Mouse (Mus musculus): ENCODE measurements around the gene Anapc16. TPM values are rescaled to one million over a fixed set of nuclear protein-coding genes. Genes with fewer than 3 reads are reported as not detected.
A peak's percentile ranks its signal among the peaks of the same experiment; 100 is the strongest.

Gene Anapc16
- polyA plus RNA-seq, 1 experiment from 2014 or later: 109 TPM

- Histone ChIP-seq H3K9ac (no peak overlapping the region), H3K27me3 (no peaks in the 10 kb centered on the region), H3K4me3 (no peak overlapping the region), H3K27ac (peak overlapping the region; percentile 65), H3K4me2 (peak overlapping the region; percentile 17), H3K4me1 (peaks cover 42% of the 10 kb centered on the region), H3K36me3 (no peaks in the 10 kb centered on the region), H3K9me3 (no peaks in the 10 kb centered on the region)
- WGBS: 16% methylated on average over 11 of the region's 11 CpGs
- ATAC-seq (ENCODE audit: borderline replicate concordance, extremely low read depth, low FRiP score, low TSS enrichment): peak; percentile 64; the same call in 1 of the 2 replicates
Measured at GRCm38 (mm10) chr10:59978873-59979743, 23.8 kb downstream of the Anapc16 start.

GRCm38 (mm10) chr10:59978401-59978800 lies 24.5 kb downstream of the Anapc16 start:
- 53% methylated on average over 2 of the region's 2 CpGs for WGBS
- peaks cover 49% of the 10 kb centered on the region for H3K4me1 ChIP-seq
- peak overlapping the region; percentile 17; the same call in 1 of the 2 replicates for H3K4me2 ChIP-seq
- H3K9ac ChIP-seq: no peak overlapping the region
- H3K27me3 ChIP-seq: no peaks in the 10 kb centered on the region
- no peak for ATAC-seq (ENCODE audit: borderline replicate concordance, extremely low read depth, low FRiP score, low TSS enrichment)
- H3K36me3 ChIP-seq: no peaks in the 10 kb centered on the region
- peak overlapping the region; percentile 65 for H3K27ac ChIP-seq
- H3K4me3 ChIP-seq: no peak overlapping the region
- no peaks in the 10 kb centered on the region for H3K9me3 ChIP-seq

- Histone ChIP-seq H3K4me2 (no peak overlapping the region), H3K27me3 (no peaks in the 10 kb centered on the region), H3K9ac (no peak overlapping the region), H3K9me3 (no peaks in the 10 kb centered on the region), H3K36me3 (no peaks in the 10 kb centered on the region), H3K27ac (peak overlapping the region; percentile 65), H3K4me1 (peaks cover 54% of the 10 kb centered on the region), H3K4me3 (no peak overlapping the region)
- no peak for ATAC-seq (ENCODE audit: borderline replicate concordance, extremely low read depth, low FRiP score, low TSS enrichment)
- WGBS: 92% methylated on average over 5 of the region's 5 CpGs
Measured at GRCm38 (mm10) chr10:59977715-59978343, 25.1 kb downstream of the Anapc16 start.

- no peak overlapping the region for H3K4me2 ChIP-seq
- no peaks in the 10 kb centered on the region for H3K36me3 ChIP-seq
- ATAC-seq (ENCODE audit: borderline replicate concordance, extremely low read depth, low FRiP score, low TSS enrichment): no peak
- H3K27ac ChIP-seq: no peak overlapping the region
- 47% methylated on average over 2 of the region's 4 CpGs for WGBS
- no peaks in the 10 kb centered on the region for H3K9me3 ChIP-seq
- H3K9ac ChIP-seq: no peak overlapping the region
- no peaks in the 10 kb centered on the region for H3K27me3 ChIP-seq
- H3K4me3 ChIP-seq: no peak overlapping the region
- H3K4me1 ChIP-seq: peaks cover 53% of the 10 kb centered on the region
Measured at GRCm38 (mm10) chr10:59977141-59977540, 25.8 kb downstream of the Anapc16 start.

GRCm38 (mm10) chr10:59974786-59975185 lies 28.1 kb downstream of the Anapc16 start:
- H3K4me2 ChIP-seq: peak overlapping the region; percentile 23; the same call in 1 of the 2 replicates
- H3K4me1 ChIP-seq: peaks cover 64% of the 10 kb centered on the region
- H3K4me3 ChIP-seq: no peak overlapping the region
- H3K27ac ChIP-seq: peak overlapping the region; percentile 71
- 35% methylated on average over 3 of the region's 3 CpGs for WGBS
- ATAC-seq (ENCODE audit: borderline replicate concordance, extremely low read depth, low FRiP score, low TSS enrichment): peak; percentile 81
- no peaks in the 10 kb centered on the region; the same call in 1 of the 2 replicates for H3K27me3 ChIP-seq
- H3K36me3 ChIP-seq: no peaks in the 10 kb centered on the region
- H3K9ac ChIP-seq: no peak overlapping the region
- no peaks in the 10 kb centered on the region for H3K9me3 ChIP-seq

GRCm38 (mm10) chr10:59974191-59974664 lies 28.7 kb downstream of the Anapc16 start:
- no peaks in the 10 kb centered on the region; the same call in 1 of the 2 replicates for H3K27me3 ChIP-seq
- WGBS: 12% methylated on average over 6 of the region's 6 CpGs
- no peak overlapping the region for H3K9ac ChIP-seq
- H3K4me3 ChIP-seq: no peak overlapping the region
- ATAC-seq (ENCODE audit: borderline replicate concordance, extremely low read depth, low FRiP score, low TSS enrichment): peak; percentile 17; the same call in 1 of the 2 replicates
- H3K36me3 ChIP-seq: no peaks in the 10 kb centered on the region
- no peaks in the 10 kb centered on the region for H3K9me3 ChIP-seq
- H3K4me1 ChIP-seq: peaks cover 62% of the 10 kb centered on the region
- H3K27ac ChIP-seq: peak overlapping the region; percentile 71
- H3K4me2 ChIP-seq: peak overlapping the region; percentile 23

GRCm38 (mm10) chr10:59973400-59973799 lies 29.5 kb downstream of the Anapc16 start:
- ATAC-seq (ENCODE audit: borderline replicate concordance, extremely low read depth, low FRiP score, low TSS enrichment): no peak
- H3K9ac ChIP-seq: no peak overlapping the region
- H3K9me3 ChIP-seq: no peaks in the 10 kb centered on the region
- no peaks in the 10 kb centered on the region for H3K36me3 ChIP-seq
- peaks cover 54% of the 10 kb centered on the region for H3K4me1 ChIP-seq
- no peaks in the 10 kb centered on the region; the same call in 1 of the 2 replicates for H3K27me3 ChIP-seq
- no peak overlapping the region for H3K4me2 ChIP-seq
- WGBS: 89% methylated on average over 4 of the region's 4 CpGs
- H3K4me3 ChIP-seq: no peak overlapping the region
- H3K27ac ChIP-seq: peak overlapping the region; percentile 71; the same call in 1 of the 2 replicates

GRCm38 (mm10) chr10:59972999-59973398 lies 29.9 kb downstream of the Anapc16 start:
- Histone ChIP-seq H3K4me3 (no peak overlapping the region), H3K9me3 (no peaks in the 10 kb centered on the region), H3K4me2 (no peak overlapping the region), H3K27me3 (no peaks in the 10 kb centered on the region; the same call in 1 of the 2 replicates), H3K36me3 (no peaks in the 10 kb centered on the region), H3K4me1 (peaks cover 52% of the 10 kb centered on the region), H3K27ac (peak overlapping the region; percentile 47; the same call in 1 of the 2 replicates), H3K9ac (no peak overlapping the region)
- WGBS: 84% methylated on average over 6 of the region's 6 CpGs
- ATAC-seq (ENCODE audit: borderline replicate concordance, extremely low read depth, low FRiP score, low TSS enrichment): no peak

GRCm38 (mm10) chr10:59972534-59972933 lies 30.4 kb downstream of the Anapc16 start:
- 77% methylated on average over 2 of the region's 2 CpGs for WGBS
- Histone ChIP-seq H3K4me2 (no peak overlapping the region), H3K4me1 (peaks cover 52% of the 10 kb centered on the region), H3K27ac (peak overlapping the region; percentile 47; the same call in 1 of the 2 replicates), H3K4me3 (no peak overlapping the region), H3K9ac (no peak overlapping the region), H3K36me3 (no peaks in the 10 kb centered on the region), H3K9me3 (no peaks in the 10 kb centered on the region), H3K27me3 (no peaks in the 10 kb centered on the region; the same call in 1 of the 2 replicates)
- ATAC-seq (ENCODE audit: borderline replicate concordance, extremely low read depth, low FRiP score, low TSS enrichment): no peak

- ATAC-seq (ENCODE audit: borderline replicate concordance, extremely low read depth, low FRiP score, low TSS enrichment): no peak
- no peak overlapping the region for H3K9ac ChIP-seq
- no peak overlapping the region for H3K27ac ChIP-seq
- no peak overlapping the region for H3K4me2 ChIP-seq
- H3K9me3 ChIP-seq: no peaks in the 10 kb centered on the region
- no peaks in the 10 kb centered on the region; the same call in 1 of the 2 replicates for H3K27me3 ChIP-seq
- H3K4me1 ChIP-seq: peaks cover 54% of the 10 kb centered on the region
- H3K4me3 ChIP-seq: no peak overlapping the region
- 91% methylated on average over 8 of the region's 8 CpGs for WGBS
- H3K36me3 ChIP-seq: no peaks in the 10 kb centered on the region
Measured at GRCm38 (mm10) chr10:59971813-59972212, 31.1 kb downstream of the Anapc16 start.

- Histone ChIP-seq H3K9me3 (no peaks in the 10 kb centered on the region), H3K4me1 (peaks cover 58% of the 10 kb centered on the region), H3K27me3 (no peaks in the 10 kb centered on the region; the same call in 1 of the 2 replicates), H3K27ac (peak overlapping the region; percentile 83), H3K4me3 (peak overlapping the region; percentile 49), H3K9ac (peak overlapping the region; percentile 64), H3K36me3 (no peaks in the 10 kb centered on the region), H3K4me2 (peak overlapping the region; percentile 88)
- WGBS: 22% methylated on average over 6 of the region's 6 CpGs
- ATAC-seq (ENCODE audit: borderline replicate concordance, extremely low read depth, low FRiP score, low TSS enrichment): no peak
Measured at GRCm38 (mm10) chr10:59970450-59971062, 32.4 kb downstream of the Anapc16 start.
